Mouse (Mus musculus) Patski (cell line): ENCODE measurements around the gene Slf2. TPM values are rescaled to one million over a fixed set of nuclear protein-coding genes. Genes with fewer than 3 reads are reported as not detected.

Source experiments
- ATAC-seq: fragments of 100-300 bp; one replicate; pipeline ENCODE4 v1.8.0; 2021
- CTCF ChIA-PET: fragments of 350-600 bp; sonication (Branson Sonifier 250); formaldehyde crosslinking; loops from one replicate; lab custom pipeline; 2022; ENCODE audit warnings: inconsistent platforms; lab: Charles Lee
- POLR2A ChIA-PET: fragments of 350-600 bp; sonication (Branson Sonifier 250); formaldehyde crosslinking; loops from one replicate; lab custom pipeline; 2022; ENCODE audit warnings: antibody characterized with exemption, inconsistent platforms; lab: Charles Lee
- DNase-seq: peaks from one replicate; pipeline ENCODE4 v3.0.0-alpha.2; 2011; ENCODE audit warnings: low read depth, low spot score
- H3K27me3 ChIP-seq: fragments of 371-371 bp; one replicate; pipeline ENCODE4 v1.5.1; 2021
- CTCF ChIP-seq: fragments of 100-300 bp; IDR thresholded peaks from one replicate; pipeline ENCODE4 v1.5.1; 2021
- in situ Hi-C: fragments of 300-500 bp; cut with MboI; formaldehyde crosslinking; loops from 3 replicates; pipeline ENCODE4 v1.11.1; 2018; ENCODE audit warnings: low pct_unique_long_range_greater_than_20kb, mixed read lengths
- polyA plus RNA-seq: library from polyadenylated mRNA; unstranded; gene quantifications from one replicate; pipeline ENCODE4 v1.2.3, GENCODE M21; 2021

Gene Slf2
- polyA plus RNA-seq, 1 experiment from 2014 or later, result 100 TPM

- CTCF ChIA-PET, result interaction anchor here (1.6 kb wide), 1 partner anchor 18 kb away, joined by 5 read pairs; no protein-coding TSS in a partner anchor
- POLR2A ChIA-PET, result interaction anchor here (0.6 to 1.2 kb wide), 3 partner anchors 12 to 439 kb away, joined by 3 to 10 read pairs (median 3); no protein-coding TSS in a partner anchor
- no peak for TF ChIP-seq CTCF
- no peak for DNase-seq
- in situ Hi-C loops, result no loop called here
- ATAC-seq, result no peak
- H3K27me3 ChIP-seq, result no peaks in the 10 kb centered on the region
Observed at GRCm38 (mm10) chr19:45003740-45004516, 73.0 kb downstream of the Slf2 start.

- DNase-seq, result no peak
- peak; percentile 18 for ATAC-seq
- CTCF ChIA-PET, result interaction anchor here (1.0 to 14.5 kb wide), 4 partner anchors 8 to 24 kb away, joined by 3 to 188 read pairs (median 5); partner anchors contain the start of gene Lzts2
Observed at GRCm38 (mm10) chr19:45005444-45005843, 74.5 kb downstream of the Slf2 start, which contains the start of gene Twnk. Twnk (plus strand) TSS chr19:45005663.

GRCm38 (mm10) chr19:45005957-45006712 is 75.2 kb downstream of the Slf2 start, which contains the start of gene Mrpl43:
Mrpl43 (minus strand) TSS chr19:45006442.
- peak; percentile 40 for ATAC-seq
- ChIA-PET CTCF (interaction anchor here (1.0 to 14.5 kb wide), 3 partner anchors 8 to 23 kb away, joined by 3 to 188 read pairs (median 5); partner anchors contain the start of gene Lzts2), POLR2A (interaction anchor here (0.6 to 3.2 kb wide), 7 partner anchors 10 to 441 kb away, joined by 3 to 14 read pairs (median 3); no protein-coding TSS in a partner anchor)
- in situ Hi-C loops, result no loop called here
- TF ChIP-seq CTCF, result no peak
- no peaks in the 10 kb centered on the region for H3K27me3 ChIP-seq
- no peak for DNase-seq

More at GRCm38 (mm10) chr19:45005444-45005843, 74.5 kb downstream of the Slf2 start, which contains the start of gene Twnk:
- in situ Hi-C loops, result no loop called here
- H3K27me3 ChIP-seq, result no peaks in the 10 kb centered on the region
- POLR2A ChIA-PET, result interaction anchor here (0.6 to 3.2 kb wide), 5 partner anchors 11 to 440 kb away, joined by 3 to 14 read pairs (median 3); no protein-coding TSS in a partner anchor
- no peak for TF ChIP-seq CTCF

GRCm38 (mm10) chr19:45007021-45007420 is 76.1 kb downstream of the Slf2 start:
- CTCF ChIA-PET, result interaction anchor here (14.5 kb wide), 1 partner anchor 22 kb away, joined by 188 read pairs; no protein-coding TSS in a partner anchor
- TF ChIP-seq CTCF, result no peak
- in situ Hi-C loops, result no loop called here
- H3K27me3 ChIP-seq, result no peaks in the 10 kb centered on the region
- DNase-seq (no peak), ATAC-seq (no peak)
- POLR2A ChIA-PET, result interaction anchor here (0.6 to 3.2 kb wide), 6 partner anchors 8 to 602 kb away, joined by 3 to 14 read pairs (median 3); no protein-coding TSS in a partner anchor

GRCm38 (mm10) chr19:45007425-45008191 is 76.7 kb downstream of the Slf2 start:
- no peak for DNase-seq
- in situ Hi-C loops, result no loop called here
- no peak for TF ChIP-seq CTCF
- no peak for ATAC-seq
- ChIA-PET CTCF (interaction anchor here (14.5 kb wide), 1 partner anchor 21 kb away, joined by 188 read pairs; no protein-coding TSS in a partner anchor), POLR2A (interaction anchor here (0.6 to 3.2 kb wide), 6 partner anchors 7 to 602 kb away, joined by 3 to 14 read pairs (median 3); no protein-coding TSS in a partner anchor)
- H3K27me3 ChIP-seq, result no peaks in the 10 kb centered on the region

- no peak for DNase-seq
- POLR2A ChIA-PET, result interaction anchor here (1.3 to 5.5 kb wide), 2 partner anchors 17 to 20 kb away, joined by 4 to 31 read pairs; no protein-coding TSS in a partner anchor
- CTCF ChIA-PET, result interaction anchor here (1.0 to 14.5 kb wide), 2 partner anchors 18 to 26 kb away, joined by 3 to 188 read pairs; no protein-coding TSS in a partner anchor
- in situ Hi-C loops, result no loop called here
- ATAC-seq, result no peak
- TF ChIP-seq CTCF, result no peak
- H3K27me3 ChIP-seq, result no peaks in the 10 kb centered on the region
Observed at GRCm38 (mm10) chr19:45010646-45011045, 79.7 kb downstream of the Slf2 start.

- H3K27me3 ChIP-seq, result no peaks in the 10 kb centered on the region
- CTCF ChIA-PET, result interaction anchor here (1.2 to 14.5 kb wide), 8 partner anchors 12 to 64 kb away, joined by 3 to 188 read pairs (median 8); partner anchors contain the start of gene Sfxn3
- POLR2A ChIA-PET, result interaction anchor here (1.0 to 5.5 kb wide), 3 partner anchors 16 to 35 kb away, joined by 3 to 31 read pairs (median 4); partner anchors contain the start of gene Sfxn3
- in situ Hi-C loops, result no loop called here
- ATAC-seq (no peak), DNase-seq (no peak)
- no peak for TF ChIP-seq CTCF
Observed at GRCm38 (mm10) chr19:45012219-45012618, 81.3 kb downstream of the Slf2 start.

- CTCF ChIA-PET, result interaction anchor here (1.1 to 14.5 kb wide), 11 partner anchors 10 to 64 kb away, joined by 3 to 188 read pairs (median 4); partner anchors contain the start of gene Sfxn3
- TF ChIP-seq CTCF, result no peak
- DNase-seq (no peak), ATAC-seq (no peak)
- H3K27me3 ChIP-seq, result no peaks in the 10 kb centered on the region
- POLR2A ChIA-PET, result interaction anchor here (1.0 to 5.5 kb wide), 3 partner anchors 17 to 35 kb away, joined by 3 to 31 read pairs (median 4); partner anchors contain the start of gene Sfxn3
- in situ Hi-C loops, result no loop called here
Observed at GRCm38 (mm10) chr19:45012636-45013035, 81.7 kb downstream of the Slf2 start.
